Mouse (Mus musculus): ENCODE measurements around the gene Fam118b. TPM values are rescaled to one million over a fixed set of nuclear protein-coding genes. Genes with fewer than 3 reads are reported as not detected.

Fam118b gene
- polyA plus RNA-seq, 1 experiment from 2014 or later, result 62.2 TPM

- Histone ChIP-seq H3K9ac (no peak overlapping the region), H3K4me1 (no peaks in the 10 kb centered on the region), H3K9me3 (replicated peaks) (no peaks in the 10 kb centered on the region), H3K36me3 (peaks cover 11% of the 10 kb centered on the region; the same call in 1 of the 2 replicates), H3K4me2 (replicated peaks) (no peak overlapping the region), H3K27ac (no peak overlapping the region), H3K4me3 (no peak overlapping the region), H3K27me3 (no peaks in the 10 kb centered on the region)
- 92% methylated on average over 7 of the region's 7 CpGs for WGBS
- ATAC-seq (ENCODE audit: low FRiP score), result no peak
These were observed 10.2 kb downstream of the Fam118b start for GRCm38 (mm10) chr9:35257365-35257764.

GRCm38 (mm10) chr9:35249476-35249875 lies 18.1 kb downstream of the Fam118b start:
- Histone ChIP-seq H3K4me2 (replicated peaks) (no peak overlapping the region), H3K9me3 (replicated peaks) (no peaks in the 10 kb centered on the region), H3K27ac (no peak overlapping the region), H3K4me3 (no peak overlapping the region), H3K4me1 (no peaks in the 10 kb centered on the region), H3K27me3 (no peaks in the 10 kb centered on the region), H3K9ac (no peak overlapping the region), H3K36me3 (no peaks in the 10 kb centered on the region)
- no peak for ATAC-seq (ENCODE audit: low FRiP score)

GRCm38 (mm10) chr9:35247405-35247804 lies 20.2 kb downstream of the Fam118b start:
- Histone ChIP-seq H3K4me3 (no peak overlapping the region), H3K4me1 (no peaks in the 10 kb centered on the region), H3K36me3 (no peaks in the 10 kb centered on the region), H3K4me2 (replicated peaks) (no peak overlapping the region), H3K27me3 (no peaks in the 10 kb centered on the region), H3K9me3 (replicated peaks) (no peaks in the 10 kb centered on the region), H3K9ac (no peak overlapping the region), H3K27ac (no peak overlapping the region)
- no peak for ATAC-seq (ENCODE audit: low FRiP score)
- WGBS, result 99% methylated on average over 2 of the region's 2 CpGs

- Histone ChIP-seq H3K4me1 (no peaks in the 10 kb centered on the region), H3K4me2 (replicated peaks) (no peak overlapping the region), H3K9me3 (replicated peaks) (no peaks in the 10 kb centered on the region), H3K4me3 (no peak overlapping the region), H3K27me3 (no peaks in the 10 kb centered on the region), H3K36me3 (peaks cover 5% of the 10 kb centered on the region), H3K27ac (no peak overlapping the region), H3K9ac (no peak overlapping the region)
- ATAC-seq (ENCODE audit: low FRiP score), result no peak
- 65% methylated on average over 1 of the region's 1 CpGs for WGBS
These were observed 27.9 kb downstream of the Fam118b start for GRCm38 (mm10) chr9:35239734-35240133.

GRCm38 (mm10) chr9:35238915-35239571 lies 28.6 kb downstream of the Fam118b start:
- no peak overlapping the region for H3K9ac ChIP-seq
- H3K27me3 ChIP-seq, result no peaks in the 10 kb centered on the region
- no peak overlapping the region for H3K4me3 ChIP-seq
- H3K4me1 ChIP-seq, result no peaks in the 10 kb centered on the region
- peaks cover 12% of the 10 kb centered on the region for H3K36me3 ChIP-seq
- no peak overlapping the region for H3K4me2 ChIP-seq (replicated peaks)
- no peak overlapping the region for H3K27ac ChIP-seq
- no peaks in the 10 kb centered on the region for H3K9me3 ChIP-seq (replicated peaks)
- ATAC-seq (ENCODE audit: low FRiP score), result no peak
- WGBS, result 77% methylated on average over 6 of the region's 6 CpGs

GRCm38 (mm10) chr9:35238371-35238770 lies 29.2 kb downstream of the Fam118b start:
- no peaks in the 10 kb centered on the region for H3K4me1 ChIP-seq
- H3K27ac ChIP-seq, result no peak overlapping the region
- H3K4me3 ChIP-seq, result no peak overlapping the region
- H3K9ac ChIP-seq, result no peak overlapping the region
- H3K27me3 ChIP-seq, result no peaks in the 10 kb centered on the region
- no peak overlapping the region for H3K4me2 ChIP-seq (replicated peaks)
- H3K36me3 ChIP-seq, result peaks cover 18% of the 10 kb centered on the region
- ATAC-seq (ENCODE audit: low FRiP score), result no peak
- no peaks in the 10 kb centered on the region for H3K9me3 ChIP-seq (replicated peaks)
- WGBS, result 100% methylated on average over 1 of the region's 1 CpGs

GRCm38 (mm10) chr9:35235996-35236395 lies 31.6 kb downstream of the Fam118b start:
- ATAC-seq (ENCODE audit: low FRiP score), result no peak
- Histone ChIP-seq H3K27ac (no peak overlapping the region), H3K9ac (no peak overlapping the region), H3K9me3 (replicated peaks) (no peaks in the 10 kb centered on the region), H3K36me3 (peaks cover 30% of the 10 kb centered on the region), H3K4me3 (no peak overlapping the region), H3K27me3 (no peaks in the 10 kb centered on the region), H3K4me2 (replicated peaks) (no peak overlapping the region), H3K4me1 (no peaks in the 10 kb centered on the region)
- 48% methylated on average over 3 of the region's 3 CpGs for WGBS

GRCm38 (mm10) chr9:35228671-35229070 lies 38.9 kb downstream of the Fam118b start:
- no peak overlapping the region for H3K27ac ChIP-seq
- no peaks in the 10 kb centered on the region for H3K27me3 ChIP-seq
- no peak overlapping the region for H3K9ac ChIP-seq
- H3K4me3 ChIP-seq, result no peak overlapping the region
- no peak for ATAC-seq (ENCODE audit: low FRiP score)
- no peaks in the 10 kb centered on the region for H3K4me1 ChIP-seq
- WGBS, result 92% methylated on average over 3 of the region's 3 CpGs
- peaks cover 36% of the 10 kb centered on the region for H3K36me3 ChIP-seq
- H3K4me2 ChIP-seq (replicated peaks), result no peak overlapping the region
- H3K9me3 ChIP-seq (replicated peaks), result no peaks in the 10 kb centered on the region

DNA sequence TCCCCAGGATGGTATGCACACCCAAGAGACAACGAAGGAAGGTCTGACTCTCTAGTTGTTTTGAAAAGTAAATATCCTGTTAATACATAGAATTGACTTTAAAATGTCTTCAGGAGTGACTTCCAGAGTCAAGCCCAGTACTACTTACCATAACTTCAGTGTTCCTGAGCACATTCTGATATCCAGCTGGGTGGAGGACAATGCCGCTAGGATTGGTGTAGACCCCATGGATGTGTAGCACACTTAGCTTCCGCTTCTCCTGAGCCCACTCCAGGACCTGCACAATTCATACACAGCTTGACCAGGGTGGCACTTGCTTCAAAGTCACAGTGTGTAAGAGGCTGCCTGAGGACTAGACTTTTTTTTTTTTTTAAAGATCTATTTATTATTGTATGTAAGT lies 44.1 kb downstream of the Fam118b start:
- H3K4me2 ChIP-seq (replicated peaks), result no peak overlapping the region
- no peak overlapping the region for H3K27ac ChIP-seq
- no peaks in the 10 kb centered on the region for H3K27me3 ChIP-seq
- H3K9ac ChIP-seq, result no peak overlapping the region
- WGBS, result 99% methylated on average over 3 of the region's 3 CpGs
- H3K4me1 ChIP-seq, result no peaks in the 10 kb centered on the region
- H3K4me3 ChIP-seq, result no peak overlapping the region
- H3K9me3 ChIP-seq (replicated peaks), result no peaks in the 10 kb centered on the region
- ATAC-seq (ENCODE audit: low FRiP score), result no peak
- peaks cover 61% of the 10 kb centered on the region for H3K36me3 ChIP-seq

DNA sequence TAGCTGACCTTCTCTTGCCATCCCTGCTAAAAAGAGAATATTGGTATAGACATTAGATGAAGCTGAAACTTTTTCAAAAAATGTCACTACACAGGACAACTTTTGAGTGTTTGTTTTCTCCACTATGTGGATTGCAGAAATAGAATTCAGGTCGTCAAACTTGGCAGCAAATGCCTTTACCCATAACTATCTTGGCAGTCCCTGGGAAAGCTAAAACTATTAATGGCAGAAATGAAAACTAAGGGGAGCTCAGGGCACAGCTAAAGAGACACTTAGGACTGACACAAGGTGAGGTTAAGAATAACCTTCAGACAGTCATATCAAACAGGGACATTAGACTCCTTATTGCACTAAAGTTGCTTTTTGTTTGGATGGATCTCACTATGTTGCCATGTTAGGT lies 49.6 kb downstream of the Fam118b start:
- H3K27me3 ChIP-seq, result no peaks in the 10 kb centered on the region
- no peaks in the 10 kb centered on the region for H3K9me3 ChIP-seq (replicated peaks)
- no peak for ATAC-seq (ENCODE audit: low FRiP score)
- H3K4me2 ChIP-seq (replicated peaks), result no peak overlapping the region
- H3K36me3 ChIP-seq, result peaks cover 83% of the 10 kb centered on the region
- H3K4me1 ChIP-seq, result no peaks in the 10 kb centered on the region
- no peak overlapping the region for H3K9ac ChIP-seq
- no peak overlapping the region for H3K27ac ChIP-seq
- H3K4me3 ChIP-seq, result no peak overlapping the region
- WGBS, result 83% methylated on average over 1 of the region's 1 CpGs

DNA sequence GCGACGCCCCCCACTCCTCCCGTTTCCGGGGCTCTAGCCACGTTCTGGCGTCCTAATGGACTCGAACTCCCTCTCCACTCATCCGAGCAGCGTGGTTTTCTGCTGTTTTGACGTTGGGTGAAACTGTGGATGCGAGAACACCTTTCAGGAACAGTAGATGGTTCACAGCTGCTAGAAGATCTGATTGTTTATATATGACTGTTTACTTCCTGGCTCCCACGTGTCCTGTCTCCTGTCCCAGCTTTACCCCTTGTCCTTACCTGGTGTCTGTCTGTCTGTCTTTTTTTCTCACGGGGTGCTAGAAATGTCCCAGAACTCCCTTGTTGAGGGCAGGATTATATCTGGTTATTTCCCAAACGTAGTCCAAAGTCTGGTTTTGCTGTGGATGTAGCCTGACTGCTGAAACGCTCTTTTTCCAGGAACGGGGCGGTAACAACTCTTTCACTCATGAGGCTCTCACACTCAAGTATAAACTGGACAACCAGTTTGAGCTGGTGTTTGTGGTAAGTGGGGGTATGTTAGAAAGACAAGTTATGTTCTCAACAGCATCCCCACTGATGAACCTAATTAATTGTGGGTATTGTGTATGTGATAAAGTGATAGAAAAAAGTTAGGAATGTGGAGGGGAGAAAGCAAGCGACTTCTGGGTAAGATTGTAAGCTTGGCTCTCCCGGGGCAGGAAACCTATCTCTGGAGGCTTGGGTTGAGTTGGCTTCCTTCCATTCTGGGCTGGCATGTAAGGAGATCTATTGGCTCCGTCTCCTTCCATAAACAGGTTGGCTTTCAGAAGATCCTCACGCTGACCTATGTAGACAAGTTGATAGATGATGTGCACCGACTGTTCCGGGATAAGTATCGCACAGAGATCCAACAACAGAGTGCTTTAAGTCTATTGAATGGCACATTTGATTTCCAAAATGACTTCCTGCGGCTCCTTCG lies 55.8 kb downstream of the Fam118b start:
- ATAC-seq (ENCODE audit: low FRiP score), result no peak
- WGBS, result 37% methylated on average over 26 of the region's 26 CpGs
- H3K4me3 ChIP-seq, result peak overlapping the region; percentile 78
- no peaks in the 10 kb centered on the region for H3K27me3 ChIP-seq
- H3K4me2 ChIP-seq (replicated peaks), result peak overlapping the region; percentile 89
- peak overlapping the region; percentile 84 for H3K9ac ChIP-seq
- H3K36me3 ChIP-seq, result peaks cover 55% of the 10 kb centered on the region
- H3K27ac ChIP-seq, result peak overlapping the region; percentile 49; the same call in 1 of the 2 replicates
- H3K4me1 ChIP-seq, result peaks cover 18% of the 10 kb centered on the region
- no peaks in the 10 kb centered on the region for H3K9me3 ChIP-seq (replicated peaks)

- H3K9me3 ChIP-seq (replicated peaks), result no peaks in the 10 kb centered on the region
- H3K4me3 ChIP-seq, result peak within 1 kb of the TSS; percentile 78
- WGBS, result under 1% methylated on average over 72 of the region's 72 CpGs
- H3K27me3 ChIP-seq, result no peaks in the 10 kb centered on the region
- peak within 1 kb of the TSS; percentile 95 for H3K27ac ChIP-seq
- peaks cover 55% of the 10 kb centered on the region for H3K36me3 ChIP-seq
- ATAC-seq (ENCODE audit: low FRiP score), result peak; percentile 100
- peaks cover 18% of the 10 kb centered on the region for H3K4me1 ChIP-seq
- peak within 1 kb of the TSS; percentile 89 for H3K4me2 ChIP-seq (replicated peaks)
- H3K9ac ChIP-seq, result peak within 1 kb of the TSS; percentile 91
These were observed 56.8 kb downstream of the Fam118b start, which contains the start of gene Foxred1 for GRCm38 (mm10) chr9:35210542-35211474. TSS of gene Foxred1 (minus strand) at chr9:35211055.

All from hindbrain, embryonic 12.5 days (tissue).